Mouse (Mus musculus) urinary bladder, postnatal 0 days (tissue): ENCODE measurements around the gene Emid1. TPM values are rescaled to one million over a fixed set of nuclear protein-coding genes. Genes with fewer than 3 reads are reported as not detected.

ENCODE experiments used
- polyA plus RNA-seq: library from polyadenylated mRNA; unstranded; fragments of >200 nt; fragmentation: Nextera tagmentation; extraction: Ambion mirVana; gene quantifications from 2 replicates; pipeline ENCODE4 v1.2.1, GENCODE M21; 2015

The Emid1 gene
- polyA plus RNA-seq = 35.0 and 40.1 TPM in 2 replicates

GRCm38 (mm10) chr11:5151680-5152337 is at the start of gene Emid1:
Gene Emid1, minus strand, starts transcription at chr11:5152257.

GRCm38 (mm10) chr11:5098736-5099542 is 53.1 kb downstream of the Emid1 start, which contains the start of the genes Rhbdd3 and Ewsr1:
Gene Rhbdd3, plus strand, starts transcription at chr11:5098926.
Gene Ewsr1, minus strand, starts transcription at chr11:5099266.

GRCm38 (mm10) chr11:5065056-5065821 is 86.8 kb downstream of the Emid1 start, which contains the start of gene Gas2l1:
Gene Gas2l1, minus strand, starts transcription at chr11:5065327.

GRCm38 (mm10) chr11:5057856-5058641 is 94.0 kb downstream of the Emid1 start, which contains the start of gene Rasl10a:
Gene Rasl10a, plus strand, starts transcription at chr11:5058128.

Other genes starting within 250 kb of the Emid1 start
- 0.05 and 0.14 TPM in 2 replicates for gene Nefh, start 204.2 kb downstream of the Emid1 start, polyA plus RNA-seq
- 35.8 and 37.2 TPM in 2 replicates for gene Ap1b1, start 165.4 kb downstream of the Emid1 start, polyA plus RNA-seq
- gene Rasl10a, start 94.1 kb downstream of the Emid1 start, polyA plus RNA-seq = 1.1 and 1.9 TPM in 2 replicates
- 30.0 and 31.8 TPM in 2 replicates for gene Gas2l1, start 86.9 kb downstream of the Emid1 start, polyA plus RNA-seq
- 17.4 and 21.5 TPM in 2 replicates for gene Rhbdd3, start 53.3 kb downstream of the Emid1 start, polyA plus RNA-seq
- gene Ewsr1, start 53.0 kb downstream of the Emid1 start, polyA plus RNA-seq = 280 and 285 TPM in 2 replicates
- gene Kremen1, start 109.3 kb upstream of the Emid1 start, polyA plus RNA-seq = 17.9 and 20.2 TPM in 2 replicates